Mouse (Mus musculus) spleen, postnatal 14 days (tissue): ENCODE data around the gene Dhx34.

Experiments used
- DNase-seq, 2 experiments: peaks; one replicate each; pipeline ENCODE4 v3.0.0; 2021 to 2022; ENCODE audit warnings: low spot score in 2 of 2

The Dhx34 gene

GRCm38 (mm10) chr7:16162036-16162435 lies 59.8 kb downstream of the Dhx34 start:
- DNase-seq, result no peak

GRCm38 (mm10) chr7:16161302-16161701 lies 60.5 kb downstream of the Dhx34 start:
- no peak for DNase-seq

- no peak for DNase-seq
Measured at GRCm38 (mm10) chr7:16160702-16161101, 61.1 kb downstream of the Dhx34 start.

- DNase-seq, result no peak
Measured at GRCm38 (mm10) chr7:16158735-16159134, 63.1 kb downstream of the Dhx34 start.

- DNase-seq, result no peak
Measured at GRCm38 (mm10) chr7:16156105-16156714, 65.6 kb downstream of the Dhx34 start.

GRCm38 (mm10) chr7:16155132-16155872 lies 66.5 kb downstream of the Dhx34 start:
- no peak for DNase-seq

- DNase-seq, result peak in 1 of 2 experiments; percentile 39
Measured at GRCm38 (mm10) chr7:16153522-16153921, 68.3 kb downstream of the Dhx34 start.

- DNase-seq, result no peak
Measured at GRCm38 (mm10) chr7:16150191-16151145, 71.4 kb downstream of the Dhx34 start.

GRCm38 (mm10) chr7:16149241-16149640 lies 72.6 kb downstream of the Dhx34 start:
- DNase-seq, result no peak

- peak in 1 of 2 experiments; percentile 42 for DNase-seq
Measured at GRCm38 (mm10) chr7:16147643-16148042, 74.2 kb downstream of the Dhx34 start.
